Mouse (Mus musculus): Measurements from ENCODE around the gene Ttc7.

Gene Ttc7

GRCm38 (mm10) chr17:87367640-87368039, 85.0 kb downstream of the Ttc7 start:
- no peak for DNase-seq (ENCODE audit: low spot score)

GRCm38 (mm10) chr17:87368481-87368880, 85.8 kb downstream of the Ttc7 start:
- no peak for DNase-seq (ENCODE audit: low spot score)

GRCm38 (mm10) chr17:87369270-87369759, 86.6 kb downstream of the Ttc7 start:
- no peak for DNase-seq (ENCODE audit: low spot score)

- no peak for DNase-seq (ENCODE audit: low spot score)
Observed at GRCm38 (mm10) chr17:87372189-87372588, 89.5 kb downstream of the Ttc7 start.

- no peak for DNase-seq (ENCODE audit: low spot score)
Observed at GRCm38 (mm10) chr17:87373327-87373726, 90.6 kb downstream of the Ttc7 start.

GRCm38 (mm10) chr17:87375941-87376511, 93.3 kb downstream of the Ttc7 start:
- DNase-seq (ENCODE audit: low spot score) = peak; percentile 43

- DNase-seq (ENCODE audit: low spot score) = no peak
Observed at GRCm38 (mm10) chr17:87376831-87377471, 94.3 kb downstream of the Ttc7 start.

- DNase-seq (ENCODE audit: low spot score) = peak; percentile 69
Observed at GRCm38 (mm10) chr17:87377536-87377935, 94.8 kb downstream of the Ttc7 start.

GRCm38 (mm10) chr17:87378354-87379159, 95.9 kb downstream of the Ttc7 start:
- no peak for DNase-seq (ENCODE audit: low spot score)

GRCm38 (mm10) chr17:87379160-87379624, 96.5 kb downstream of the Ttc7 start:
- DNase-seq (ENCODE audit: low spot score) = no peak

- no peak for DNase-seq (ENCODE audit: low spot score)
Observed at GRCm38 (mm10) chr17:87379821-87380220, 97.1 kb downstream of the Ttc7 start.

- DNase-seq (ENCODE audit: low spot score) = no peak
Observed at GRCm38 (mm10) chr17:87380681-87381080, 98.0 kb downstream of the Ttc7 start.

- DNase-seq (ENCODE audit: low spot score) = no peak
Observed at GRCm38 (mm10) chr17:87385835-87386234, 103.1 kb downstream of the Ttc7 start.

- DNase-seq (ENCODE audit: low spot score) = no peak
Observed at GRCm38 (mm10) chr17:87387068-87387467, 104.4 kb downstream of the Ttc7 start.

- no peak for DNase-seq (ENCODE audit: low spot score)
Observed at GRCm38 (mm10) chr17:87391242-87391641, 108.6 kb downstream of the Ttc7 start.

- DNase-seq (ENCODE audit: low spot score) = no peak
Observed at GRCm38 (mm10) chr17:87397088-87397487, 114.4 kb downstream of the Ttc7 start.

GRCm38 (mm10) chr17:87402444-87402843, 119.8 kb downstream of the Ttc7 start:
- no peak for DNase-seq (ENCODE audit: low spot score)

GRCm38 (mm10) chr17:87403462-87403861, 120.8 kb downstream of the Ttc7 start:
- DNase-seq (ENCODE audit: low spot score) = no peak

GRCm38 (mm10) chr17:87405576-87405975, 122.9 kb downstream of the Ttc7 start:
- peak; percentile 45 for DNase-seq (ENCODE audit: low spot score)

- no peak for DNase-seq (ENCODE audit: low spot score)
Observed at GRCm38 (mm10) chr17:87406646-87407045, 124.0 kb downstream of the Ttc7 start.

GRCm38 (mm10) chr17:87418082-87418481, 135.4 kb downstream of the Ttc7 start:
- no peak for DNase-seq (ENCODE audit: low spot score)

- DNase-seq (ENCODE audit: low spot score) = no peak
Observed at GRCm38 (mm10) chr17:87427511-87427910, 144.8 kb downstream of the Ttc7 start, which contains the start of gene Stpg4. Gene Stpg4 (minus strand): TSS chr17:87427741.

- no peak for DNase-seq (ENCODE audit: low spot score)
Observed at GRCm38 (mm10) chr17:87429431-87429830, 146.7 kb downstream of the Ttc7 start.

All from lung, postnatal 25 days (tissue).